Mouse (Mus musculus) layer of hippocampus, postnatal 10 days (tissue): ENCODE measurements around the gene Abcc3. TPM values are rescaled to one million over a fixed set of nuclear protein-coding genes. Genes with fewer than 3 reads are reported as not detected.

Experiments
- DNase-seq, 2 experiments: peaks; one replicate each; pipeline ENCODE4 v3.0.0; 2021; ENCODE audit warnings: low spot score in 2 of 2
- long read RNA-seq: library from polyadenylated mRNA; stranded (forward); transcript quantifications from one replicate; pipeline ENCODE4 v2.0.0, GENCODE M21; 2023
- total RNA-seq, 2 experiments: library from RNA; stranded (reverse); gene quantifications; 2 replicates each; pipeline ENCODE4 v1.2.3; 2021

Gene Abcc3
- total RNA-seq = 1 to 10 TPM; 1.8 to 2.2 TPM
- long read RNA-seq, partial matches to known transcripts = 1 of 1 reads
- long read RNA-seq, other reads (novel, unspliced or antisense) = 0 of 1 reads

- no peak for DNase-seq
Measured at GRCm38 (mm10) chr11:94392672-94393109, at the start of gene Abcc3. Gene Abcc3 (minus strand): TSS chr11:94392997.

GRCm38 (mm10) chr11:94441752-94442151 lies 49.0 kb upstream of the Abcc3 start:
- DNase-seq = no peak

DNA sequence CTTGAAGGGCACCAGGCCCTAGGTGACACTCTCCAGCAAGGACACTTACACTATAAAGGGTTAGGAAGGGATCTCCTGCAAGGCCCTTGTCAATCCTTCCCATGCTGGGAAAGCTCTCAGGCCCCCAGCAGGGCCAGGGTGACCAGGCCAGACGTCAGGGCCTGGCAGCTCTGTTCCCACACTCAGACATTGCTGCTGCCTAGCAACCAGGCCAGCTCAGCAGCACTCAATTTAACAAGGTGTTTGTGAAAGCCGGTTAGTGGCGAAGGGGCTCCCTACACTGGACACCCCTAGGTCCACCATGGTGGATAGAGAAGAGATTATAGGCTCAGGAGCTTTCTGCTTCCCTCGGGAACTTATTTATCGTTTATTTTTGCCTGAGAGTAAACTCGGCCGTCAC lies 48.3 kb upstream of the Abcc3 start:
- DNase-seq = no peak

- no peak for DNase-seq
Measured at GRCm38 (mm10) chr11:94440421-94440820, 47.6 kb upstream of the Abcc3 start.

- no peak for DNase-seq
Measured at GRCm38 (mm10) chr11:94429011-94429651, 36.3 kb upstream of the Abcc3 start.

GRCm38 (mm10) chr11:94428091-94428835 lies 35.5 kb upstream of the Abcc3 start:
- peak; percentile 75 to 82 for DNase-seq

DNA sequence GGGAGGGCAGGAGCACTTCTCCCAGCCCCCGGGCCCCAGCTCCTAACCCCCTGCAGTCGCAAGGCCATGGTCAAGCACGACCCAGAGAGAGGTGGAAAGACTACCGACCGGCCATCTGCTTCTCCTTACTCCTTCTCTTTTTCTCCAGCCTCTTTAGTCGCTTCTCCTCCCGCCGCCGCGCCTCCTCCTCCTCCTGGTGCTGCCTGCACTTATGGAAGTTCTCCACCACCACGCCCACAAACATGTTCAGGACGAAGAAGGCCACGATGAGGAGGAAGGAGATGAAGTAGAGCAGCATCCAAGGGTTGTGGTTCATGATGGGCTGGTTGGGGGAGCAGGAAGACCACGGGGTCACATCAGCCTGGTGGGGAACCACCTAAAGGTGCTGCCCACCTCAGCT lies 32.9 kb upstream of the Abcc3 start:
- no peak for DNase-seq

- DNase-seq = no peak
Measured at GRCm38 (mm10) chr11:94425215-94425614, 32.4 kb upstream of the Abcc3 start.

- no peak for DNase-seq
Measured at GRCm38 (mm10) chr11:94424380-94424779, 31.6 kb upstream of the Abcc3 start.

GRCm38 (mm10) chr11:94423855-94424254 lies 31.1 kb upstream of the Abcc3 start:
- peak in 1 of 2 experiments; percentile 53 for DNase-seq

DNA sequence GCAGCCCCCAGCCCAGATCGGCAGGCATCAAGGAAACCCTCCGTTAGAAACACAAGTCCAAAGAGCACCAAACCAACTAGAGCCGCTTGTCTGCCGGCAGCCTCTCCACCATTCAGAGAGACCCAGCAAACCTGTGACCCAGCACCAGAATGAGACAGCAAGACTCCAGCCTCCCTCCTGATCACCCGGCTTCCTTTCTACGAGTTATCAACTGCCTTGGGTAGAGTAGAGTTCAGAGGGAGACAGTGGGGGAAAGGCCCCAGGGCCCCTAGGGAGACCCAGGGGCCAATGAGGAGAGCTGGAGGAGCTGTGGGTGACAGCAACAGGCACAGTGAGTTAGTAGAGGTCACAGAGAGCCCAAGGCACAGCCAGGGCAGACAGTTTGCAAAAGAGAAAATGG lies 28.2 kb upstream of the Abcc3 start:
- no peak for DNase-seq

DNA sequence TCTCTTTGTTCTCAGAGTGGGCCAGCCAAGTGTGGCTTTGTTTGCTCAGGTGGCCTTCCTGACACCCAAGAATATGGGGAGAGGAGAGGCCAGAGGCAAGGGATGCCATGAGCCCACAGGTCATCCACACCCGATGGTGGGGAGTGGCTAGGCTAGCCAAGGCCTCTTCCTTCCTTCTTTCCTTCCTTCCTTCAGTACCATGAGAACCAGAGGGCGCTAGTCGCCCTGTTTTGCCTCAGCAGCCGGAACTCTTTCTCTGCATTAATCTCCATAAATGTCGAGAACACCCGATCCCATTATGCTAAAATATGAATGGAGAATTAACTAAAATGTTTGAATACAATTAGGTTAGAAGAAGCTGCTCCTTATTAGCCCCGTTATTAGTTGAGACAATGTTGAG lies 27.5 kb upstream of the Abcc3 start:
- DNase-seq = peak in 1 of 2 experiments; percentile 59

DNA sequence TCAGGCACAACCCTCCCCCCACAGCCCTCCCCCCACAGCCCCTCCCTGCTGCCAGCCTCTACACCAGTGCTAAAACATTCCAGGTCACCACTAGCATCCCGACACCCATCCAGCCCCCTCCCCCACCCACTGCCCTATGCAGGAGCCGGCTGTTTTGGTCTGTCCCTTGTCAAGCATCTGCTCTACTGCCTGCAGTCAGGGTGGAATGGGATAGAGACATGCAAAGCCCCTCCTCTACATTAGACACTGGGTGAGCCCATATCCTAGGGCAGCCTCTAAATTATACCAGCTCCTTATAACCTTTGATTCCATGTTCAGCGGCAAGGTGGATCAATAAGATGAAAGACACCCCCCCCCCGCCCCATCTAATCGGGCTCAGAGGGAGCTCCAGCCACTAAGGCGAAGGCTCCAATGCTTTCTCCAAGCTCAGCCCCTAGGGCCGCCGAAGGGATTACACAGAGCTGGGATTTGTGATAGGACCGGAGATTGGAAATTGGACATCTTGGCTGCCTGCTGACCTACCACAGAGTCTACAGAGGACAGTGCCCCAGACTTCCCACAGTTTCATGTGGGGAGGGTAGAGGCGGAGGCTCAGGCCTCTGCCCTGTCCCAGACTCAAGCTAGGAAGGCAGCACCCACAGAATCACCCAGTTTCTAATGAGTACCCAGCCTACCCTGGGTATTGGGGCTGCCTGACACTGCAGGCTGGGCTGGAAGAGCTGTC lies 26.4 kb upstream of the Abcc3 start:
- DNase-seq = no peak

DNA sequence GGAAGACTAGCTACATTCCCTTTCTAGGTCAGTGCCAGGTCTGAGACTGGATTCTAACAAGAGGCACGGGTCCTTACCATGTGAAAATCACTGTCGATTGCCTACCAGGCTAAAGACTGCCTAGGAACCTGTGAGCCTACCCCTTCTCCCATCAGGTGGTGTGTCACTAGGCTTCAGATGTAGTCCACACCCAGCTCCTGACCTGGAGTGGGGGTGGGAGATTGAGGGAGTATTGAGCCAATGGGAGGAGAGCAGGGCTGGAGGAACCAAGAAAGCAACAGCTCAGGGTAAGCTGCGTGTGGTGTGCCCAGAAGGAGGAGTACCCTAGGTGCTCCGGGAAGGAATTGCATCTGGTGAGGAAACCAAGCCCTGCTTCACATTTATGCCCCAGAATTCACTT lies 21.2 kb upstream of the Abcc3 start:
- DNase-seq = no peak

DNA sequence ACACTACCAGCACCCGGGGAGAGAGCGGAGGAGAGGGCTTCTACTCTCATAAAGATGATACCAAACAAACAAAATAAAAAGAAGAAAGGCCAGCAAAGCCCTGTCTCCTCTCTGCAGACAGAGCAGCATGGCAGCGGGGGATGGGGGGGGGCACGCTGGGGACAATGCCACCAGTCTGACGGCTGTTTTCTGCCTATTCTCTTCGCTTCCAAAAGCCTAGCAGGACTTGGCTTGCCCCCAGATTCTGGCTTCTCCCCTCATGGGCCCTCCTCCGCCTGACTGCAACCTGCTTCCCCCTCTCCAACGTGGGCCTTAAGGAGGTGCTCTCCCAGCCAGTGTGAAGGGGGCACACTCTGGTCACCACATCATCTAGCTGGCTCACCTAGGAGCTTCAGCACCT lies 20.7 kb upstream of the Abcc3 start:
- peak; percentile 71 to 78 for DNase-seq

- no peak for DNase-seq
Measured at GRCm38 (mm10) chr11:94412998-94413469, 20.2 kb upstream of the Abcc3 start.

GRCm38 (mm10) chr11:94412562-94412961 lies 19.8 kb upstream of the Abcc3 start:
- no peak for DNase-seq

GRCm38 (mm10) chr11:94407803-94408321 lies 15.1 kb upstream of the Abcc3 start:
- DNase-seq = peak in 1 of 2 experiments; percentile 57

DNA sequence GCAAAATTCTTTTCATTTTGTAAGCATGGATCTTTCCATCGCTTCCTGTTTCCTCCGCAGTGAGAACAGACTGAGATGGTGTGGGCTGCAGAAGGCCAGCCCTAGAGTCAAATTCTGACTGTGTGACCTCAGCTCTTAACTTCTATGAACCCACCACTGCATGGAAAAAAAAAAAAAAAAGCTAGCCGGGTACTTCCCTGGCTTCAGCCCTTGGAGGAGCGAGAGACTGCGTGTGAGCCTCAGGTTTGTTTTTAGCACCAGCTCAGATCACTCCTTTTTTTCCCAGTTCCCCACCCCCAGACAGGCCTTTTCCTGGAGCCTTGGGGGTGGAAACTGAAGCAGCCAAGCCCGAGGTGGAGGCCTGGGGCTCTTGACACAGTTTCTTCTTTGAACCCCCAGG lies 12.6 kb upstream of the Abcc3 start:
- DNase-seq = no peak

- peak; percentile 89 to 92 for DNase-seq
Measured at GRCm38 (mm10) chr11:94404641-94405260, 12.0 kb upstream of the Abcc3 start.

DNA sequence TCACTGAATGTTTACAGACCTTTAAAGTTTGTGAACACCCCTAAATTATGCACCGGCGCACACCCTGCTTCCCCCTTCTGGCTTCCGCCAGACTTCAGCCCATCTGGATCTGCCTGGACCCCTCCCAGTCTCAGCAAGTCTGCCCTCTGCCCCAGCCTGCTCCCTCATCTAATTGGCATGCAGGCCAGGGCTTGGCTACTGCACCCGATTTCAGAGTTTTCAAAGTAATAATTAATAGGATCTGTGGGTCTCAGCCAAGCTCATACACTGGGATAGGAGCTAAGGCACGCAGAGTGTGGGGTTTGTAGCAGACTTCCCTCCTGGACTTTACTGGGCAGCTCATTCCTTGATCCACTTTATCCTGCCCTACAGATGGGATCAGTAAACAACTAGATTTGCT lies 11.4 kb upstream of the Abcc3 start:
- DNase-seq = peak in 1 of 2 experiments; percentile 26
